Mouse (Mus musculus): ENCODE results near the gene Hapln4.
"Not testable (repeated sequence)": the region's sequence is repeated elsewhere in the genome, so short reads cannot be mapped to it uniquely, and the experiment has no call there.

Hapln4 gene

GRCm38 (mm10) chr8:70083285-70083684, at the start of gene Hapln4:
Gene Hapln4 (plus strand): TSS chr8:70083457.
- peak; percentile 56 for DNase-seq (ENCODE audit: low spot score)

GRCm38 (mm10) chr8:70037994-70038393, 45.3 kb upstream of the Hapln4 start:
- no peak for DNase-seq (ENCODE audit: low spot score)

GRCm38 (mm10) chr8:70041885-70042546, 41.2 kb upstream of the Hapln4 start:
- peak; percentile 9 for DNase-seq (ENCODE audit: low spot score)

GRCm38 (mm10) chr8:70042583-70043455, 40.4 kb upstream of the Hapln4 start, which contains the start of the genes Mau2 and Sugp1:
Gene Mau2 (minus strand): TSS chr8:70042734.
Gene Sugp1 (plus strand): TSS chr8:70042813.
- peak; percentile 95 for DNase-seq (ENCODE audit: low spot score)

GRCm38 (mm10) chr8:70043996-70044395, 39.3 kb upstream of the Hapln4 start:
- DNase-seq (ENCODE audit: low spot score), result no peak

GRCm38 (mm10) chr8:70049662-70050061, 33.6 kb upstream of the Hapln4 start:
- no peak for DNase-seq (ENCODE audit: low spot score)

GRCm38 (mm10) chr8:70050434-70050833, 32.8 kb upstream of the Hapln4 start:
- DNase-seq (ENCODE audit: low spot score), result not testable (repeated sequence)

GRCm38 (mm10) chr8:70057721-70058120, 25.5 kb upstream of the Hapln4 start:
- DNase-seq (ENCODE audit: low spot score), result no peak

- no peak for DNase-seq (ENCODE audit: low spot score)
Observed at GRCm38 (mm10) chr8:70071836-70072440, 11.3 kb upstream of the Hapln4 start.

- DNase-seq (ENCODE audit: low spot score), result no peak
Observed at GRCm38 (mm10) chr8:70072441-70073069, 10.7 kb upstream of the Hapln4 start, which contains the start of gene Tm6sf2. Gene Tm6sf2 (plus strand): TSS chr8:70072924.

GRCm38 (mm10) chr8:70073120-70073519, 10.1 kb upstream of the Hapln4 start:
- no peak for DNase-seq (ENCODE audit: low spot score)

GRCm38 (mm10) chr8:70073682-70074081, 9.6 kb upstream of the Hapln4 start:
- DNase-seq (ENCODE audit: low spot score), result no peak

GRCm38 (mm10) chr8:70081976-70082375, 1.3 kb upstream of the Hapln4 start:
- no peak for DNase-seq (ENCODE audit: low spot score)

GRCm38 (mm10) chr8:70084191-70085065, 1.2 kb downstream of the Hapln4 start:
- DNase-seq (ENCODE audit: low spot score), result no peak

- no peak for DNase-seq (ENCODE audit: low spot score)
Observed at GRCm38 (mm10) chr8:70086151-70086550, 2.9 kb downstream of the Hapln4 start.

- no peak for DNase-seq (ENCODE audit: low spot score)
Observed at GRCm38 (mm10) chr8:70087237-70087636, 4.0 kb downstream of the Hapln4 start.

- peak; percentile 67 for DNase-seq (ENCODE audit: low spot score)
Observed at GRCm38 (mm10) chr8:70087836-70088650, 4.8 kb downstream of the Hapln4 start.

- DNase-seq (ENCODE audit: low spot score), result no peak
Observed at GRCm38 (mm10) chr8:70089296-70089960, 6.2 kb downstream of the Hapln4 start.

- no peak for DNase-seq (ENCODE audit: low spot score)
Observed at GRCm38 (mm10) chr8:70092786-70093185, 9.5 kb downstream of the Hapln4 start.

GRCm38 (mm10) chr8:70099276-70099675, 16.0 kb downstream of the Hapln4 start:
- DNase-seq (ENCODE audit: low spot score), result no peak
